ENCODE assay signal across 11 mouse cellular contexts in the genomic region with DNA sequence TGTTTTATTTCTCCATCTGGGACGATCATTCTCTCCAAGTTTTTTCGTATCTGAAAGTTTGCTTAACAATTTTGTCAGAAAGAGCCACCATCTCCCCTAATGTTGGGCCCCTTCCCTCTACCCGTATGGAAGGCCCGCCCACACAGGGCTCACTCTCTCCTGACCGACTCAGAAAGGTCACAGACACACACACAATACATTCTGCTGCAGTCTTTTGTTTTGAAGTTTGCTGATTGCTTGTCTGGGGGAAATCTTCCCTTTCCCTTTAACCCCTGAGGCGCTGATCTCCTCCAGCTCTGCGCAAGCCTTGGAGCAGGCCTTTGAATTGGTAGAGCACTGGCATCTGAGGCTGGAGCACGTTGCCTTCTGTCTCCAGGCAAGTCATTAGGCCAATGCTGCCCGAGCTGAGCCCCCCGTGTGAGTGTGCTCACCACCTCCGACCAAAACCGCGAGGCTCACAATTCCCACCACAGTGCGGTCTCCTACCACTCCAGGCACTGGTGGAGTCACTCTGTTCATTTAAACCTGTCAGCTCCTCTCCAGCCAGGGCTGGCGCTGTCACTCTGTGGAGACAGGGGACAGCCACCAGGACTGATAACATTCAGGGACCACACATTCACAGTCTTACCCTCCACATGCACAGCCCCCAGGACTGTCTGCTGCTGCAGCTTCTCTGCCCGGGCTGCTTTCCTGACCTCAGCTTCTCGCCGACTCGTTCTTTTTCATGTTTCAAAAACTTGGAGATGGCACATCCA. TPM values are rescaled to one million over a fixed set of nuclear protein-coding genes. Genes with fewer than 3 reads are reported as not detected.
DNase-seq lines count a peak whose midpoint lies in the region; ATAC-seq and TF ChIP-seq lines count a peak whose summit lies in the region.
"Had no signal": no experiment of that assay in that cellular context is flagged by ENCODE, and none has a peak within 500 bp of the region (broad histone marks: within the 10 kb centered on the region; RNA-seq: fewer than 3 reads in every experiment).

No protein-coding gene starts in this region.

- peaks cover 30% of the 10 kb centered on the region for H3K4me1 ChIP-seq in forebrain, embryonic 10.5 days
- H3K4me1 ChIP-seq in forebrain, embryonic 15.5 days: peaks cover 18% of the 10 kb centered on the region
- H3K4me1 ChIP-seq in kidney, embryonic 15.5 days: peaks cover 26% of the 10 kb centered on the region
- H3K4me1 ChIP-seq in kidney, embryonic 14.5 days (ENCODE audit: control insufficient read depth, insufficient read depth, low read length): peaks cover 19% of the 10 kb centered on the region
- peaks cover 6 to 19% of the 10 kb centered on the region in 2 experiments for H3K4me1 ChIP-seq in ES-E14 (ENCODE audit: control insufficient read depth in 2 of 2, insufficient read depth in 2 of 2, low read length in 2 of 2, poor library complexity in 1 of 2)
- peaks cover 31% of the 10 kb centered on the region for H3K4me1 ChIP-seq in limb, embryonic 12.5 days (replicated peaks)

- H3K36me3 ChIP-seq in forebrain, embryonic 10.5 days (replicated peaks): no peaks in the 10 kb centered on the region
- H3K36me3 ChIP-seq in forebrain, embryonic 15.5 days: no peaks in the 10 kb centered on the region
- H3K36me3 ChIP-seq in kidney, embryonic 15.5 days: no peaks in the 10 kb centered on the region
- H3K36me3 ChIP-seq in kidney, embryonic 14.5 days (ENCODE audit: control insufficient read depth, insufficient read depth, low read length): no peaks in the 10 kb centered on the region
- no peaks in the 10 kb centered on the region for H3K36me3 ChIP-seq in ES-E14 (ENCODE audit: control insufficient read depth, insufficient read depth, low read length, poor library complexity, severe bottlenecking)
- H3K36me3 ChIP-seq in limb, embryonic 12.5 days: no peaks in the 10 kb centered on the region

- H3K27ac ChIP-seq in forebrain, embryonic 10.5 days: peak overlapping the region; percentile 78
- no peak overlapping the region for H3K27ac ChIP-seq in forebrain, embryonic 15.5 days (replicated peaks)
- no peak overlapping the region for H3K27ac ChIP-seq in kidney, embryonic 15.5 days
- H3K27ac ChIP-seq in kidney, embryonic 14.5 days (ENCODE audit: low read depth, low read length): no peak overlapping the region
- H3K27ac ChIP-seq in ES-E14 (ENCODE audit: insufficient read depth, low read depth, low read length, poor library complexity, severe bottlenecking): peak overlapping the region; percentile 1
- peak overlapping the region; percentile 17; the same call in 1 of the 2 replicates for H3K27ac ChIP-seq in limb, embryonic 12.5 days

- DNase-seq in forebrain, embryonic 10.5 days (ENCODE audit: extremely low spot score, low spot score): no peak
- peak; percentile 59 for DNase-seq in ES-E14 (ENCODE audit: low read depth, low spot score)
- no peak for DNase-seq in spleen, adult 18-20 months
- no peak for DNase-seq in frontal cortex, postnatal 36 days (ENCODE audit: low spot score in 2 of 2)
- DNase-seq: cerebellum, adult 18-20 months; kidney, postnatal 10 days; right cerebral cortex, postnatal 25 days had no signal

- H3K9ac ChIP-seq in forebrain, embryonic 15.5 days (replicated peaks): no peak overlapping the region
- H3K9ac ChIP-seq in kidney, embryonic 15.5 days: no peak overlapping the region
- H3K9ac ChIP-seq in kidney, embryonic 14.5 days (ENCODE audit: low read depth, low read length): no peak overlapping the region
- H3K9ac ChIP-seq in ES-E14 (ENCODE audit: insufficient read depth, low read depth, low read length, poor library complexity, severe bottlenecking): peak overlapping the region; percentile 26; the same call in 1 of the 2 replicates
- H3K9ac ChIP-seq in limb, embryonic 12.5 days (replicated peaks): 0 out of 2 replicates have a peak overlapping the region, but pooled peaks have one; percentile 34

- ATAC-seq in forebrain, embryonic 15.5 days (replicated peaks): no peak
- 0 out of 2 replicates have a peak, but pooled peaks have one; percentile 36 for ATAC-seq in kidney, embryonic 15.5 days (replicated peaks; ENCODE audit: low FRiP score)
- ATAC-seq in kidney, embryonic 14.5 days (ENCODE audit: low FRiP score, low TSS enrichment): no peak
- ATAC-seq in limb, embryonic 12.5 days (ENCODE audit: insufficient number of reproducible peaks, insufficient read depth, low FRiP score, low TSS enrichment, low read depth): no peak; the same call in 1 of the 2 replicates

- no peaks in the 10 kb centered on the region for H3K9me3 ChIP-seq in forebrain, embryonic 10.5 days
- H3K9me3 ChIP-seq in forebrain, embryonic 15.5 days: no peaks in the 10 kb centered on the region
- H3K9me3 ChIP-seq in kidney, embryonic 15.5 days (replicated peaks): no peaks in the 10 kb centered on the region
- no peaks in the 10 kb centered on the region for H3K9me3 ChIP-seq in kidney, embryonic 14.5 days (ENCODE audit: control insufficient read depth, low read length)
- H3K9me3 ChIP-seq in ES-E14 (ENCODE audit: control insufficient read depth, insufficient read depth, low read depth, low read length): no peaks in the 10 kb centered on the region
- H3K9me3 ChIP-seq in limb, embryonic 12.5 days: no peaks in the 10 kb centered on the region

- no peak overlapping the region for H3K4me3 ChIP-seq in forebrain, embryonic 10.5 days
- H3K4me3 ChIP-seq in forebrain, embryonic 15.5 days: no peak overlapping the region
- H3K4me3 ChIP-seq in kidney, embryonic 15.5 days (replicated peaks): no peak overlapping the region
- H3K4me3 ChIP-seq in kidney, embryonic 14.5 days (ENCODE audit: low read length): no peak overlapping the region
- no peak overlapping the region; a peak in 2 of 4 replicates for H3K4me3 ChIP-seq in ES-E14 (ENCODE audit: insufficient read depth in 1 of 2, low read depth in 1 of 2, low read length in 2 of 2, poor library complexity in 1 of 2, severe bottlenecking in 1 of 2)
- no peak overlapping the region for H3K4me3 ChIP-seq in limb, embryonic 12.5 days (replicated peaks)

- H3K4me2 ChIP-seq in forebrain, embryonic 15.5 days (replicated peaks): no peak overlapping the region
- no peak overlapping the region for H3K4me2 ChIP-seq in kidney, embryonic 15.5 days
- H3K4me2 ChIP-seq in kidney, embryonic 14.5 days (replicated peaks; ENCODE audit: low read depth, low read length): no peak overlapping the region
- no peak overlapping the region for H3K4me2 ChIP-seq in limb, embryonic 12.5 days

- WGBS in forebrain, embryonic 10.5 days: 52% methylated on average over 19 of the region's 19 CpGs
- 38% methylated on average over 19 of the region's 19 CpGs for WGBS in forebrain, embryonic 15.5 days
- 41% methylated on average over 19 of the region's 19 CpGs for WGBS in kidney, embryonic 15.5 days
- WGBS in kidney, embryonic 14.5 days: 48% methylated on average over 19 of the region's 19 CpGs
- WGBS in limb, embryonic 12.5 days: 54% methylated on average over 19 of the region's 19 CpGs

- no peaks in the 10 kb centered on the region for H3K27me3 ChIP-seq in forebrain, embryonic 10.5 days (ENCODE audit: poor library complexity, severe bottlenecking)
- no peaks in the 10 kb centered on the region for H3K27me3 ChIP-seq in forebrain, embryonic 15.5 days
- no peaks in the 10 kb centered on the region for H3K27me3 ChIP-seq in kidney, embryonic 15.5 days
- no peaks in the 10 kb centered on the region for H3K27me3 ChIP-seq in kidney, embryonic 14.5 days (ENCODE audit: control insufficient read depth, insufficient read depth, low read length)
- no peaks in the 10 kb centered on the region for H3K27me3 ChIP-seq in limb, embryonic 12.5 days

- in situ Hi-C loops in ES-E14 (cut with MboI; ENCODE audit: low sequenced_read_pairs in 2 of 2, unreplicated experiment in 2 of 2): no loop called here

TF ChIP-seq in ES-E14, 5 proteins besides CTCF, POLR2A, EP300 and RAD21:
- TF ChIP-seq HCFC1 (IDR thresholded peaks at IDR 0.05; ENCODE audit: borderline replicate concordance, insufficient read depth, low read length): no peak
- TF ChIP-seq CHD2 (IDR thresholded peaks at IDR 0.05; ENCODE audit: low read depth, low read length): no peak
- no peak for TF ChIP-seq ZC3H11A (IDR thresholded peaks at IDR 0.05; ENCODE audit: borderline replicate concordance, low read depth, low read length)
- no peak for TF ChIP-seq MAFK (IDR thresholded peaks at IDR 0.05; ENCODE audit: insufficient read depth, low read depth, low read length)
- TF ChIP-seq ZNF384 (IDR thresholded peaks at IDR 0.05; ENCODE audit: low read depth, low read length): no peak

RNA-seq across cellular contexts. Expression of a gene that starts 36.5 kb away (rescaled TPM):
- 338 and 351 TPM in 2 replicates for polyA plus RNA-seq in forebrain, embryonic 10.5 days (2016; fragmentation: Nextera tagmentation; extraction: Ambion mirVana)
- 327 and 333 TPM in 2 replicates for polyA plus RNA-seq in forebrain, embryonic 15.5 days (2015; fragmentation: Nextera tagmentation; extraction: Ambion mirVana)
- 275 and 297 TPM in 2 replicates for polyA plus RNA-seq in kidney, embryonic 15.5 days (2015; fragmentation: Nextera tagmentation; extraction: Ambion mirVana)
- 94.0 and 174 TPM in 2 replicates for polyA plus RNA-seq in kidney, embryonic 14.5 days (2014; fragmentation: Nextera tagmentation; extraction: Ambion mirVana)
- 740 and 1,077 TPM in 2 replicates for total RNA-seq in ES-E14 (2012; rRNA removed)
- polyA plus RNA-seq in limb, embryonic 12.5 days (2016; fragmentation: Nextera tagmentation; extraction: Ambion mirVana): 242 and 244 TPM in 2 replicates

RNA-seq across cellular contexts. Expression of a gene that starts 41.3 kb away (rescaled TPM):
- polyA plus RNA-seq in forebrain, embryonic 10.5 days (2016; fragmentation: Nextera tagmentation; extraction: Ambion mirVana): 23.6 and 24.8 TPM in 2 replicates
- polyA plus RNA-seq in forebrain, embryonic 15.5 days (2015; fragmentation: Nextera tagmentation; extraction: Ambion mirVana): 32.1 and 32.3 TPM in 2 replicates
- polyA plus RNA-seq in kidney, embryonic 15.5 days (2015; fragmentation: Nextera tagmentation; extraction: Ambion mirVana): 47.5 and 50.6 TPM in 2 replicates
- polyA plus RNA-seq in kidney, embryonic 14.5 days (2014; fragmentation: Nextera tagmentation; extraction: Ambion mirVana): 33.4 and 37.0 TPM in 2 replicates
- total RNA-seq in ES-E14 (2012; rRNA removed): 43.8 and 60.3 TPM in 2 replicates
- 54.1 and 56.2 TPM in 2 replicates for polyA plus RNA-seq in limb, embryonic 12.5 days (2016; fragmentation: Nextera tagmentation; extraction: Ambion mirVana)

Comparison
In these comparisons a context has a peak if more than half of its experiments do, and no peak if none do; other contexts are left out.
1. H3K27ac ChIP-seq: peak in forebrain, embryonic 10.5 days (single experiment), ES-E14 (single experiment) and limb, embryonic 12.5 days (single experiment); none in forebrain, embryonic 15.5 days (single experiment), kidney, embryonic 15.5 days (single experiment) and kidney, embryonic 14.5 days (single experiment).
2. H3K9ac ChIP-seq: peak in ES-E14 (single experiment) and limb, embryonic 12.5 days (single experiment); none in forebrain, embryonic 15.5 days (single experiment), kidney, embryonic 15.5 days (single experiment) and kidney, embryonic 14.5 days (single experiment).